Mouse (Mus musculus): ENCODE results near the gene Gpr146.
"Not testable (repeated sequence)": the region's sequence is repeated elsewhere in the genome, so short reads cannot be mapped to it uniquely, and the experiment has no call there.

Gene Gpr146

DNA sequence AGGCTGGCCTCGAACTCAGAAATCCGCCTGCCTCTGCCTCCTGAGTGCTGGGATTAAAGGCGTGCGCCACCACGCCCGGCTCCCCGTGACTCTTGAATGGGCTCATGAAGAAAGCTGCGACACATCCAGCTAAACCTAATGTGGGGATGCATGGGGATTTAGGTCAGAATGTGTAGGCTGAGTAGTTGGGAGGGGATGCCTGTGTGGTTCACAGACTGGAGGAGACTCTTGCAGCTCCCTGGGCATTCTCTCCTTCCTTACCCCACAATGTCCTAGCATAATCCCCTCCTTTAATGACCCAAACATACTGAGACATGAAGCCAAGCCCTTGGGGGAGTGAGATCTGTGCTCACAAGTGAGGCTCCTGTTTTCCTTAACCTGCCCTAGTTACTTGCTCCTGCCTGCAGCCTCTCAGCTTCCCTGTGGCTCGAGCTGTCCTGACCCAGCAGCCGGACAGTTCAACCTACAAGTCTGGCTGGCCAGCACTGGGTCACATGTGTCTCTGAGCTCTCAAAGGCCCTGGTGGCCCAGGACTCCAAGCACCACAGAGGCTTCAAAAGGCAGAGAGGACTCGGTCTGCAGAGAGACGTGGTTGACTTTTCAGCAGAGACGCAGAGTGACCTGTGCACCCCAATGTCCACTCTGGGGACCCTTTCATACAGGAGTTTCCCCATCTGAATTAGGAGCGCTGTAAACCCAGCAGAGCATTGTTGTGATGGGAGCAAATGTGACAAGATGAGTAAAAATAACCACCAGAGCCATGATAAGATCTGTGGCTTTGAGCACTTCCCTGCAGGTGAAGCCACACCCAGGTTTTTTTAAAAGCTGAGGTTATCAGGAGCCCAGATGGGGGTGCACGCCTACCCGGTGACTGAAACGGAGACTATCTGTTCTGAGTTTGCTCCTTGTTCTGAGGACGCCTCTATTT, 4.4 kb downstream of the Gpr146 start:
- peak; percentile 37 for DNase-seq (ENCODE audit: low spot score)

DNA sequence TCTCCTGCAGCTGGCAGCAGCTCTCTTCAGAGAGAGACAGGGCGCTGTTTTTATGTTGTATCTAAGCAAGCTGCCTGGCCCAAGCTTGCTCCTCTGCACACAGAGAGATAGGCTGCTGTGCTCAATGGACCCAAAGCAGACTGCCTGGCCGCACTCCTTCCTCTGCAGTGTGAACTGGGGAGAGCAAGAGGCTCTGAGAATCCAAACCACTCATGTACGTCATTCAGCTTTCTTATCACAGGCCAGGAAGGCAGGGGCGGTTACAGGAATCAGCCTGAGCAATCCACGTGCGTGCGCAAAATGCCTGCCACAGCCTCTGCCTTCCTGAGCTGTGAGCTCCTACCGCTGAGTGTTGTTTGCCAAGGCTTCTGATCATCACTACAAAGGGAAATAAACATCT, 5.3 kb downstream of the Gpr146 start:
- peak; percentile 41 for DNase-seq (ENCODE audit: low spot score)

DNA sequence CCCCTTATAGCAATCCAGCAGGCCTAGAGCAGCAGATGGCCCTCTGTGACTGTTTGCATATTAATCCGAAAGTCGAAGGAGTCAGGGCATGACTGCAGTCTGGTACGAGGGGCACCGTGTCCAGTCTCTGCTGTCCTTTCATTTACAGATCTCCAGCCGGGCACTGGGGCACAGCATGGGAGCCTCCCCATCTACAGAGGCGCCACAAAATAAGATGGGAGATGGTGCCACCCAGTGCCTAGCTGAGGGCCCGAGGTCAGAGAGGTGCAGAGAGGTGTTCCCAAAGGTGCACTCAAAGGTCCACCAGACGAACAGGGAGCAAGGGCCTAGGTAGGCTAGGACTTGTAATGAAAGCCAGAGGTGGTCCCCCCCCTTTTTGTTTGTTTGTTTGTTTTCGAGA, 5.7 kb downstream of the Gpr146 start:
- DNase-seq (ENCODE audit: low spot score) = no peak

DNA sequence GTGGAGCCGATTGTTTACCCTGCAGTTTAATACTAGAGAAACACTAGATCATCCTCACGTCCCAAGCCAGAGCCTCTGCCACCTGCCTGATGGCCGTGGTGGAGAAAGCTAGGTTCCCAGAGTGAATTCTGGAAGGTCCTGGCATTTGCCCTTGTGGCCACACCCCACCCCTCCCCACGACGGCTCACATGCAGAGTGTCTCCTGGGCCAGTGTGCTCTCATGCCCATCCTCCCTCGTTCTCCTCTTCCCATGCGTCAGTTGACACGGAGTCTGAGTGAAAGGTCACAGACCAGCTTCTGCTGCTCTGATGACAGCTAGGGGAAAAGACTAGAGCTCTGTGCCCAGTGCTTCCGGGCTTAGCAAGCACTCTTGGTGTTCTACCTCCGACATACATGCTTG, 7.0 kb downstream of the Gpr146 start:
- no peak for DNase-seq (ENCODE audit: low spot score)

DNA sequence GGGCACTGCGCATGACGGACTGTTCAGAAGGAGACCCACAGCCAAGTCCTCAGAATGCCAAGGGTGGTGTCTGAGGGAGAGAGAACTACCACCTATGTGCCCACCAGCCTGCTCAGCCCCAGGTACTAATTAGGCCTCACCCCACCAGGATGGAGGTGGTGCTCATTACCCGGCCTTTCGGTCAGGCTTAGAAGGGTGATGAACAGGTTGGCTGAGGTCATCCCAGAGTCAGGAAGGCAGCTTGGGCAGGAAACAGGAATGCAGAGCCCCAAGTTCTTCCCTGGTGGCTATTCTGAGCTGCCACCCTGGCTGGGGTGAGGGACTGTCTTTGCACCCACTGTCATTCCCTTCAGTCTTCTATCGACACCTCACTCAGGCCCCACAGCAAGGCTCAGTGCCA, 8.6 kb downstream of the Gpr146 start:
- DNase-seq (ENCODE audit: low spot score) = no peak

GRCm38 (mm10) chr5:139387329-139388194, 10.1 kb downstream of the Gpr146 start:
- DNase-seq (ENCODE audit: low spot score) = no peak

DNA sequence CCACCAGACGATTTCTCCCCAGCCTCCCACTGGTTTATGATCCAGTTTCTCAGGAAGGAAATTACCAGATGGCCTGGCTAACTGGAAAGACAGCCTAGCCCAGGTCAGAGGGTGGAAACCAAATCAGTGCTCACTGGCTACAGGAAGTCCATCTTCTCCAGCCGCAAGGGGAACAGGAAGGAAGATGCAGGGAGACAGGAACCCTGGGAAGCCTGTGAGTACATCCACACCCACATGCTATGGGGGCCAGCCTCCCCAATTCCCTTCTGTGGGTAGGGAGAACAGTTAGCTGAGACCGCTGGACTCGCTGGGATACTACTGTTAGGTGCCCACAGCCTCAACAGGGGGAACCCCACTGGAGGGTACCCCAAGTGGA, 10.7 kb downstream of the Gpr146 start:
- no peak for DNase-seq (ENCODE audit: low spot score)

DNA sequence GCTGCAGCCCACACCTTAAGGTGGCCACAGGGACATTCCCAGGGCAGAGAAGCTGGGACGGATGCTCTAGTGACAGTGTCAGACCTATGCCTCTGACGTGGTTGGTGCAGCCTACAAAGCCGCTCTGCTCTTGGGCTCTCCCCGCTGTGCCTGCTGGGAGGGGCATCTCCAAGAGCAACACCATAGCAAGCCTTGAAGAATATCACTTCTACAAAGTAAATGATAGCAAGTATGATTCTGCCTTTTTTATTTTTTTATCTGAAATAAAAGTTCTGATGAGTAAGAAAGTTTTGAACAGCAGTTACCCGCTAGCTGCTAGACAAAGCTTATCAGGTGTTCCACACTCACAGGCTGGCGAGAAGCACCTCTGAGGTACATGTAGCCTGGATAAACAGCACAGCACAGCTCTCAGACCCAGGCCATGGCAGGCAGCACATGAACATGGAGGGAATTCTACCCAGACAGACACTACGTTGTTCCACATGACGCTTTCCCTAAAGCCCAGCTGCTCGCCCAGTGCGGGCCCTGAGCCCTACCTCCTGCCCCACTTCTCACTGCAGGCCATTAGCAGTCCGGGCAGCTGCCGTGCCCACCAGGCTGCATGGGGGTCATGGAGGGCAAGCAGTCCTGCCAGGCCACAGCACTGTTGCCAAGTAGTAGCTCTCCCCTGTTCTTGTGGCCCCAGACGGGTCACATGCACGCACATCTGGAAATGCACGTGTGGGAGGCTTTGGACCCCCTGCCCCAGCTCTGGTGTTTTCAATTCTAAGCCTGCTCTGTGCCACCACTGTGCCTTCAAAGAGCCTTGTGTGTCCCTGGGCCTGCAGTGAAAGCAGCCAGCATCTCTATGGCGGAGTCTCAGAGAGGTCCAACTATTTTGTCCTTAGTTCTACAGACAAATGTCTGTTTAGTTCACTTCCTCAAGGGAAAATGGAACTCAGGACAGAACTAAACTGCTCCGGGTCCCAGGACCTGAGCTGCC, 11.5 kb downstream of the Gpr146 start:
- DNase-seq (ENCODE audit: low spot score) = no peak

DNA sequence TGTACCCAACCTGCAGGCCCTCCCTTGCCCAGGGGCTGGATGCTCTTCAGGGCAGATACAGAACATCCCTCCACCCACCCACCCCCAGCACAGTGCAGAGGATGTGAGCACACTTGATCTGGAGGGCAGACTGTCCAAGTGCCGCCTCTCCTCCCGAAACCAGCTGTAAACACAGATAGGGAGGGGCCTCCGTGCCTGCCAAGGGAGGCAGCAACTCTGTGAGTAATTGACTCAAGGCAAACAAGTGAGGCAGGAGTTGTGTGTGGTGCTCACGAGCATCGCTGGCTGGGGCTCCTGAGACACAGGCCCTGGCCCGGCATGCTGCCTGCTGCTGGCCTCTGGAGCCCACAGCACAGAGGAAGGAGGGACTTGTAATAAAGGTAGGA, 12.2 kb downstream of the Gpr146 start:
- DNase-seq (ENCODE audit: low spot score) = peak; percentile 82

DNA sequence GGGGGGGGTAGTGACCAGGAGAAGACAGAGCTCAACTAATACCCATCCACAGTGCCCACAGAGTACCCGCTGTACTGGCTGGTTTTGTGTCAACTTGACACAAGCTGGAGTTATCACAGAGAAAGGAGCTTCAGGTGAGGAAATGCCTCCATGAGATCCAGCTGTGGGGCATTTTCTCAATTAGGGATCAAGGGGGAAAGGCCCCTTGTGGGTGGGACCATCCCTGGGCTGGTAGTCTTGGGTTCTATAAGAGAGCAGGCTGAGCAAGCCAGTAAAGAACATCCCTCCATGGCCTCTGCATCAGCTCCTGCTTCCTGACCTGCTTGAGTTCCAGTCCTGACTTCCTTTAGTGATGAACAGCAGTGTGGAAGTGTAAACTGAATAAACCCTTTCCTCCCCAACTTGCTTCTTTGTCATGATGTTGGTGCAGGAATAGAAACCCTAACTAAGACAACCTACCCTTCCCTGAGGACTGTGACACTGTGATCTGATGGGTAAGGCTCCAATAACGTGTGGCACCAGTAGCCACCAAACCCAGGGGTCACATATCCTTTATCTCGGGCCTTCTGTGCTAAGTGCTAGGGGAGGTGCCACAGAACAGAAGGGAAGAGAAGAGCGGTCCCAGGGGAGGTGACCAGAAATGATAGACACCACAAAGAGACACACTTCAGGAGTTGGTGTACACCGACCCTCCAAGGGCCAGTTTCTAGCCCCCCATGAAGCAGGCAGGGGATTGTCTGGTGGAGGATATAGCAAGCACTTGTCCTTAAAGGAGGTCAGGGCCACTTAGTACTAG, 13.0 kb downstream of the Gpr146 start:
- DNase-seq (ENCODE audit: low spot score) = not testable (repeated sequence)

GRCm38 (mm10) chr5:139391309-139391990, 14.0 kb downstream of the Gpr146 start:
- DNase-seq (ENCODE audit: low spot score) = no peak

GRCm38 (mm10) chr5:139392219-139393196, 15.0 kb downstream of the Gpr146 start:
- no peak for DNase-seq (ENCODE audit: low spot score)

- no peak for DNase-seq (ENCODE audit: low spot score)
Measured at GRCm38 (mm10) chr5:139393197-139393588, 15.7 kb downstream of the Gpr146 start.

DNA sequence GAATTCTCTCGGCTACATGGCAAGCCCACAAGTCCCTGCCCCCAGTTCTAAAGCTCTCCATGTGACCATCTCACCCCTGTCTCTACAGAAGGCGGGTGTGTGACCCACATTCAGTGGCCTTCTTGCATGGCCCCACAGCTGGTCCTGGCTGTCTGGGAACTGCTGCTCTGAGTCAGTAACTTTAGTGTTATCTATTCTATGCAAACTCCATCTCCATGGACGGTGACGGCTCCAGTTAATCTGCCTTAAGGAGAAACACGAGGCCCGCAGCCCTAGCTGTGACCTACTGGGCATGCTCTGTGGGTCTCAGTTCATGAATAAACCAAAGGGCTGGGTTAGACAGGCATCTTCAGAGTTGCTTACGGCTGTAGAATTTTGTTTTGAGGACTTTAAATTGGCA, 16.9 kb downstream of the Gpr146 start:
- DNase-seq (ENCODE audit: low spot score) = no peak

DNA sequence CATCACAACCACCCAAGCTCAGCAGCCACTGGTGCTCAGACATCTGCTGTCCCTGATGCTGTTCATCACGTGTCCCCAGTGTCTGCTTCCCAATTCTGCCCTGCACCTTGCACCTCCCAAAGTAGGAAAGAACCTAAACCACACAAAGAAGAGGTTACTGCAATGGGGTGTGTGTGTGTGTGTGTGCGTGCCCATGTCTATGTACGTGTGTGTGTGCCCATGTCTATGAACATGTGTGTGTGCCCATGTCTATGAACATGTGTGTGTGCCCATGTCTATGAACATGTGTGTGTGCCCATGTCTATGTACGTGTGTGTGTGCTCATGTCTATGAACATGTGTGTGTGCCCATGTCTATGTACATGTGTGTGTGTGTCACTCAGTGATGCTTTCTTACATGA, 18.0 kb downstream of the Gpr146 start:
- no peak for DNase-seq (ENCODE audit: low spot score)

- no peak for DNase-seq (ENCODE audit: low spot score)
Measured at GRCm38 (mm10) chr5:139397359-139397916, 19.9 kb downstream of the Gpr146 start.

GRCm38 (mm10) chr5:139397959-139398753, 20.7 kb downstream of the Gpr146 start:
- peak; percentile 91 for DNase-seq (ENCODE audit: low spot score)

DNA sequence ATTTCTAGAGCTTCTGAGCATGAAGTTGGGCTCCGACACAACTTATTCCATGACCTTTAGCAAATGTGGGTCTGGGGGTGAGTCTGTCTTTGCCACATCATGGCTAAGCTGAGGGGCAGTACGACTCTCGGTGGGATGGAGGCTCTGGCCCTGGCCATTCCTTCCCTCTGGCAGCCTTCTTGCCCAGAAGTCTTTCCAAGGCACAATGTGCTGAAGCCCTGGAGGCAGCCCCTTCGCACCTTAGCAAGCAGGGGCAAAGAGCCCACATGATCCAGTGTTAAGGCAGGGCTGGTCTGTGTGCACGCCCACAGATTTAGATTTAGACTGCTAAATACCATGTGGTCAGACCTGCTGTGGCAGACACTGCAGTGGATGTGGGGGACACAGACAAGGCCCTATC, 21.3 kb downstream of the Gpr146 start:
- DNase-seq (ENCODE audit: low spot score) = no peak

Measured in urinary bladder, postnatal 14 days (tissue).